Mouse (Mus musculus) R1 (cell line): ENCODE data around the gene F830045P16Rik.

Experiments used
- DNase-seq: peaks from one replicate; pipeline ENCODE4 v3.0.0-alpha.2; 2018; ENCODE audit warnings: low read depth, low spot score

The F830045P16Rik gene

GRCm38 (mm10) chr2:129489496-129490285, 46.7 kb downstream of the F830045P16Rik start:
- no peak for DNase-seq

DNA sequence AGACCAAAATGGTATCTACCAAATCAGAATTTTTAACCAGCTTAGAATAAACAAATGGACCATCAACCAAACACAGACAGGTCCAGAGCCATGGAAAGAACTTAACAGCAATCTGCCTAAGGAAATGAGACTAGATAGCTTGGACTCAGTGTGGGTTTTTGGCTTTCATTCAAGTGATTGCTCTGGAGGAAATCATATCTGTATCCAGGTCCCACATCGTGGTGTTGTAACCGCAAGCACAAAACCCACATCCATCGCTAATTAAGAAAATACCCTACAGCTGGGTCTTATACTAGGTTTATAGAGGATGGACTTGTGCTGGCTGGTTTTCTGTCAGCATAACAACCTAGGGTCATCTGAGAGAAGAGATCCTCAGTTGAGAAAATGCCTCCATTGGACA, 53.3 kb downstream of the F830045P16Rik start:
- no peak for DNase-seq

DNA sequence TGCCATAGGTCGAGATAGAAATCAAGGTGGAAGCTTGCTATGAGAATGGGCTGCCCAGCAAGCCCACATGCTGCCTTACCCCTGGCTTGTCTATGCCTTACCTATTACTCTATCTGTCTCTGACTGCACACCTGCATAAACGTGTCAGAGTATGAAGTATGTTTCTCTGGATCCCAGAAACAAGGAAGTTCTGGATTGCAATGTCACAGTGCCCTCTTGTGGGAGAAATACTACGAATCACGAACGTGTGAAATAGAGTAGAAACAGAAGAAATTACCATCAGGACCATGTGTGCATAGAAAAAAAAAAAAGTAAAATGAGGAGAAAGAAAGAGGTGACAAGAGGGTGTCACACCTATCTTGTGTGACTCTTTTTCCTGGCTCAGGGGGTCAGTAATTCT, 64.5 kb downstream of the F830045P16Rik start:
- DNase-seq = peak; percentile 53

DNA sequence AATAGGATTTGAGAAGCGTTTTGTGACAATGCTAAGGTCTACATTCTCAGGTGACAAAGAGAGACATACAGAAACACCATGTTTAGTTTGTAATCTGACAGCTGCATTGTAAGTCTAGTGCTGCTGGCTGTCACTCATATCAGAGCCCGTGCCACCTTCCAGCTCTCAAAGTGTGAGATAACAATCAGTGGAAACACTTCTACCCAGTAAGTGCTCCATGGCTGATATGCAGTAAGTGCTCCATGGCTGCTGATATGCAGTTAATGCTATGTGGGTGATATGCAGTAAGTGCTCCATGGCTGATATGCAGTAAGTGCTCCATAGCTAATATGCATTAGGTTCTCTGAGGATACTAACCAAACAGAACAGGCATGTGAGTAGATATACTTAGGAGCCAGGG, 65.6 kb downstream of the F830045P16Rik start:
- no peak for DNase-seq

DNA sequence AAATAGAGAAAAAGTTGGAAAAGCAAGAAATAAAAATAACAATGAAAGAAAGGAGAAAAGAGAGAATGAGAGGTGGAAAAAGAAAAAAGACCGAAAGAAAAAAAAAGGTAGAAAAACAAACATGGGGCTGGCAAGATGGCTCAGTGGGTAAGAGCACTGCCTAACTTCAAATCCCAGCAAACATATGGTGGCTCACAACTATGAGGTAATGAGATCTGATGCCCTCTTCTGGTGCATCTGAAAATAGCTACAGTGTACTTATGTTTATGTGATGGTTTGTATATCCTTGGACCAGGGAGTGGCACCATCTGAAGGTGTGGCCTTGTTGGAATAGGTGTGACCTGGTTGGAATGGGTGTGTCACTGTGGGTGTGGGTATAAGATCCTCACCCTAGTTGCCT, 97.6 kb downstream of the F830045P16Rik start:
- DNase-seq = peak; percentile 86

- no peak for DNase-seq
Measured at GRCm38 (mm10) chr2:129435154-129435553, 101.2 kb downstream of the F830045P16Rik start.

DNA sequence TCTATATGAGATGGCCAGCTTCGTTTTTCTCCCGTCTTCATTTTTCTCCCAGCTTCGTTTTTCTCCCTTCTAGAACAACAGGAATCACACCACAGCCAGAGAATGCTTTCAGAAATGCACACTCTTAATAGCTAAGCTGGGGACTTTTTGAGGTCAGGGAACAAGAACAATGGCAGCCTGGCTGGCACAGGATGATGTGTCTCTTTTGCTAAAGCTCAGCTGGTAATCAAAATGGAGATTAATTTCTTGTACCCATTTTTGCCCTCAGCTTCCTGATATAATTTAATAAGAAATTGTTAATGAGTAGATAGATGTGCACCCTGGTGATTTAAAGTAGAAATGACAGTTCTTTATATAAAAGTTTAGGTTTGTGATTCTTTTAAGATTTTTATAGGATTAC, 112.7 kb downstream of the F830045P16Rik start:
- DNase-seq = no peak

DNA sequence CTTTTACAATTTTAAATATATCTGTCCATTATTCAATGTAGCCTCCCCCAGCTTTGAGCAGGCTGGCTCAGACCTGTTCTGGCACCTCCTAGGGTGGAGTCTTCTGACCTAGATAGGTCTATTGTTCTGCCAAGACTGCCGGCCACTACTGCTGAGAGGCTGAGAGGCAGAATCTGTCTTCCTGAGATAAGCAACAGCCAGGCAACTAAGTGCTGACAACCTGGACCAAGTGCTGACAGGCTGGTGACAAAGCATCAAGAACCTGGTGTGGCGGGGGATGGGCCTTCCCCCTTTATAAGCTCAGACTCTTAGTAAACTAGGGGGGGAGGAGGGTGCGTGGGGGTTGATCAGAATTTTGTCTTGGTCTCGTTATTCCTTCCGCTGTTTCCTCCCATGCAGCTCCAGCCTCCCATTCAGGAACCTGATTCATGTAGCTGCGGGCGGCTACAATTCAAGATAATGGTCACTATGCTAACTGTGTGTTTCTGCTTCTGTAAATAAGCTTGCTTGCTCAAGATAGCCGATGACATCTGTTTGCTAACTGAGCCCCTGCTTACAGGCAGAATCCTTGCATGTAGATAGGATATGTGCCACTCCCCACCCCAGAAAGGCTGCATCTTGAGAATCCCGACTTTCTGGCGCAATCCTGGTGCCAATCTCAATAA, 115.4 kb downstream of the F830045P16Rik start:
- DNase-seq = peak; percentile 71

- peak; percentile 21 for DNase-seq
Measured at GRCm38 (mm10) chr2:129419361-129419880, 117.0 kb downstream of the F830045P16Rik start.

- DNase-seq = no peak
Measured at GRCm38 (mm10) chr2:129414593-129414992, 121.8 kb downstream of the F830045P16Rik start.

GRCm38 (mm10) chr2:129413488-129413887, 122.9 kb downstream of the F830045P16Rik start:
- DNase-seq = no peak

DNA sequence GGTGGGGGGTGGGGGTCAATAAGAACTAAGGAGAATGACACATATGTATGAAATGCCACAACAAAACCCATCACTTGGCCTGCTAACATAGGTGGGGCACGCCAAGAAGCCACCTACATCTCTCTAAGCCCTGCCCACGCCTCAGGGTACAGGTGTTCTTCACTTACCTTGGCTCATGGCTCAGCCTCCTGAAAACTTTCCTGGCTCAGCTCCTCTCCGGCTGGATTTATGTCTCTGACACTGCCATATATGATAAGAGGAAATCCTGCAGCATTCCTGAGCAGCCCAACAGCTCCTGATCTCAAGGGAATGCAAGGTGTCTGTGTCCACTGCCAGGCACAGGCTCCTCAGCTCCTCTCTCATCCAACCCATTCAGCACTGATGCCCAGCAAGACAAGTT, 124.8 kb downstream of the F830045P16Rik start:
- DNase-seq = no peak

- DNase-seq = no peak
Measured at GRCm38 (mm10) chr2:129410344-129410743, 126.1 kb downstream of the F830045P16Rik start.

GRCm38 (mm10) chr2:129408476-129408875, 127.9 kb downstream of the F830045P16Rik start:
- DNase-seq = peak; percentile 77
